Mouse (Mus musculus) erythroid progenitor cell, adult 5-6 weeks (primary cell): ENCODE data around the gene March1. TPM values are rescaled to one million over a fixed set of nuclear protein-coding genes. Genes with fewer than 3 reads are reported as not detected.

ENCODE experiments used
- ATAC-seq: replicated peaks from 2 replicates; pipeline ENCODE4 v1.8.0; 2016; ENCODE audit warnings: moderate number of reproducible peaks, mild to moderate bottlenecking, moderate TSS enrichment, inconsistent platforms; ENCODE audit not compliant: poor library complexity, low FRiP score, severe bottlenecking
- total RNA-seq, 2 experiments: library from RNA; stranded (forward) in 1 of 2; stranded (reverse) in 1 of 2; fragments of 150-400 nt in 1 of 2; fragments of 186-747, 209-891 nt in 1 of 2; gene quantifications; 2 replicates each; pipeline versions ENCODE4 v1.2.3 to v1.2.4; 2015 to 2017; ENCODE audit warnings: low replicate concordance in 2 of 2

March1 gene
- total RNA-seq, 2 experiments from 2014 or later, result 6.3 to 7.4 TPM

DNA sequence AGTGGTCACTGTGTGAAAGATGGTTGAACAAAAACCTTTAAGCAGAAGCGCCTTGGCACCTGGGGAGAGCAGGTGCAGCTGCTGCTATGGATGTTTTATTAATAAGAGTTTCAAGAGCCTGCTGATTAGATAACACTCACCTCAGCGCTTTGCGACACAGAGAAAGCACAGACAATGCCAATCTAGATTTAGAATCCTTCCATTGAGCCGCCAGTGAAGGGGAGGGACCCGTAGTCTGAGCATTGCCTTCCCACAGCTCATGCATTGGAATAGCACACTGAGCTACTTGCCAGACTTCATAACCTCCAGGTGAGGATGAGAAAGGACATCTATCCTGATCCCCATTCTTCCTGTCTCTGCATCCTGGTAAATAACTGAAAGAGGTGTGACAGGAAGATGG, 359.2 kb downstream of the March1 start:
- ATAC-seq, result no peak

DNA sequence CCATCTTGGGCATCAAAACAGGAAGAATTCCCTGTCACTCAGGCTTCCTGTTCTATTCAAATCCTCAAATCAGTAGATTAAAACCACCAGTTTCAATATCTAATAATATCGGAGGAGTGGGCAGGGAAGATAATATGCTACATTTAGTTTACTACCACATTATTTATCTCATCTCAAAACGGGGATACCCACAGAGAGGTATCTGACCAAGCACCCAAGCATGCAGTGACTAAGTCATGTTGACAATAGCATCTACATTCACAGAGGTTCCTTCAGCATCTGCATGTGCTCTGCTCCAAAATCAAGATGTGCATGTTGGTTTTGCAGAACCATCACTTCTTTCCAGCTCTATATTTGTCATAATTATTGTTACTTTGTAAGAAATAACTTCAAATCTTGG, 364.3 kb downstream of the March1 start:
- no peak for ATAC-seq

DNA sequence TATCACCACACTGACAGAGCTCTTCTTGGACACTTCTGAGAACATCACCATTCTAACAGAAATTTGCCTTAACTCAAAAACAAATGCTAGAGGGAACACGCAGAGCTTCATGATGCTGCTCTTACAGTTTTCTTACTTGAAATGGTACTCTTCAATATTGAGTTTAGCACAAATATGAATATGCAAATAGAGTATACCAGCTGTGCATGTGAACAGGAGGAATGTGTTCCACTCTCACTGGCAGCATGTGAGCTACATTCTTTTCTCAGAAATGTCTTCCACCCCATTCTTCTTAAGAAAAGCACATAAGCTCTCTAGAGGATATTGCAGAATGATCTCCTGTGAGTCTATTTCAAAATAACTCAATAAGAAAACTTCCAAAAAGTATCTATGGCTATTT, 370.0 kb downstream of the March1 start:
- no peak for ATAC-seq

DNA sequence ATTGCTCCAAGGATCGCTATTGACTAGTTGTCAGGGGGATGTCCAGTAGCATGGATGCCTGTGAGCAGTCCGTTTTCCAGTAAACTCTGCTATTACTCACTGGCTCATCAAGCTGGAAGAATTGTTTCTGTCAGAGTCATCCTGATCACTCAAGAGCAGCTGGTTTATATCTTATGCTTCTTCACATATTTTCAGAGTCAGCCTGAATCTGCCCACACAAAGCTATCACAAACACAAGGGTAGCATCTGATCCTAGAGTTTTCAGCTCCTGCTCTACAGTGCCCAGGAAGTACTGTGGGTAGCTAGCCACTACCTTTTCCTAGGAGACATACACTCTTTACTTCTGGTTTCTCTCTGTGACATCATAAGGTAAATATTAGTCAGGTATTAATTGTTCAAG, 405.1 kb downstream of the March1 start:
- ATAC-seq, result no peak

DNA sequence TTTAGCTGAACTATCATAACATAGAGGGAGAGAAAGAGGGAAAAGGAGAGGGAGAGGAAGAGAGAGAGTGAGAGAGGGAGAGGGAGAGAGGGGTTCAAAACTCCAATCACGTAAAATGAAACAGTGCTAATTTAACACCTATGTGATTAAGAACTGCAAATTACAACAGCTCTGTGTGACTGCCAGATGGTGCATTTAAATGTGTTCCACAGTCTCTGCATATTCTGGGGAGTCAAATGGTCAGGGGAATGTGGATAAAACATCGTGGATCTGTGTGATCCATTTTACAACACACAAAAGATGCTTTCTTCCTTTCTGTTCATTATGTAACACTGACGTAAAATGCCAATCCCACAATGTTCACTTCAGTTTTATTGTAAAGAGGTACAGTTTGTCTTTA, 416.0 kb downstream of the March1 start:
- no peak for ATAC-seq

DNA sequence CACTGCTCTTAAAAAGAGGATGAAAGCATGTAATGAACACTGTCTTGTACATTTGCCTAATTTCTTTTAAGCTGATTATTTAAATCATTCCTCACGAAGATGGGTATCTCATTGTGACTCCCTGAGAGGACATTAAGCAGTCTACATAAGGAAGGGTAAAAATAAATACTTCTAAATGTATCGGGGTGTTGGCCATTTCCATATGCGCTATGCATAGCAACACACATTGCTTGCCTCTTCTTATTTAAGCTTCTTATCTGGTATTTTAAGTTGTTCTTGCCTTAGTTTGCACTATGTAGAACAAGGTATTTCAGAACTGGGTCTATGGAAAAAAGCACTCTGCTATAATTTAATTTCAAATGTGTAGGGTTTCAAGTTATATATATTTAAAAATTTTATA, 416.7 kb downstream of the March1 start:
- no peak for ATAC-seq

DNA sequence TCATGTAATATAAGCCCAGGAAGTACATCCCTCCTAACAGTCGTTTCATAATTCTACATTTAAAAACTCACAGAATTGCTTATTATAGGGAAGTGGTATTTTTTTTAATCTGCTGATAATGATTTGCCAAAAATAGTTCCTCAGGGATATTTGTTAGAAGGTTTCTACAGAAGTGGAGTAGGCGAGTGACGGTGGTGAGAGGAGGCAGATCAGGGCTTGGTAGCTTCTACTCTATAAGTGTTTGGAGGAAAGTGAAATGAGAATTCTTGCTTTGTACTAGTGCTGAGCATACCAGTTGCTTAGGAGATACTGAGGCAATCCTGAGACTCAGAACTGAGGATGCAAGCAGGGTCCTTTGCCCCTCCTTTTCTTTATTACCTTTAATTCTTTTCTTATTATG, 476.5 kb downstream of the March1 start:
- no peak for ATAC-seq

DNA sequence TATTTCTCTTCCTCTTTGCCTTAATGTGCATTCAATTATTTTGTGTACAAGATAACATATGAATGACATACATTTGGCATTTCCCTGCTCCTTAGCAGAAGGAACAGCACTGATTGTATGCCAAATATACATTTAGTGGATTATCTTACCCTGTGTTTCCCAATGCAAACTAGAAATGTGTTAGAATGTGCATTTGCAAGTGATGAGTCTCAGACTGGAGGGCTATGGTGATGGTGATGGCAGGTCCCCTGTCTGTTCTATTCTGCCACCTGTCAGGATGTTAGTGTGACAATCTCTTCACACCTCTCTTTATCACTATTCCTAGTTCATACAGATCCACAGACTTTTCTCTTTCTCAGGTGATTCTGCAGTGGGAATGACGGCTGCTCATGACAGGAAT, 480.4 kb downstream of the March1 start:
- ATAC-seq, result no peak

DNA sequence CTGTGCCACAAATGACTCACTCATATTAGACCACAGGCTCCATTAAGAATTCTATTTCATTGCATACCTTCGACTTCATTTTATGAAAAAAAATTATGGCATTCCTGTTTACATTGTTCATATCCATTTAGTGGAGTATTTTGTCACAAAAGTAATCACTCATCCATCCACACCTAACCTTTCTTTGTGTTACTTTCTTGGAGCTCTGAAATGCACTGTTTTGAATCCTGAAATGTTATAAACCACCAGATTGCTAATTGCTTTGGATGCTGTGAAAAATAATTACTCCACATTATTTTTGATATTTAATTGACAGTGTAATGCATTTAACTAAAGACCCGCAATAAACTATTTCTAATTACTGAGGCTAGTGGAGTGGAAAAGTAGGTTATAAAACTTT, 501.6 kb downstream of the March1 start:
- ATAC-seq, result no peak

DNA sequence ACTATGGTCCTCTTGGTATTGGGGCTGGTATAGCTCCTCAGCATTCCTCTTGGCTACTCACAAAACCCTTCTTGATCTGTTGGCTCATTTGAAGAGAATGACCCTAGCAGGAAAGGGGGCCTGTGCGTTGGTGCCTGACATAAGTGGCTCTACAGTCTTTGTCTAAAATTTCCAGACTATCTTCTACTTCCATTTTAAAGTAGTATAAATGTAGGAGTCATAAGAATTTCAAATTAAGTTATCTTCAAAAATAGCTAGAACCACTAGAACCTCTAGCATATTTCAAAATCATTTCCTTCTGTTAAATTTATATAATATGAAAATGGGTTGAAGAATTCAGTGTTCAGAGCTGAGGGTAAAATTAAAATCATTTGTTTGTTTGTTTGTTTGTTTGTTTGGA, 541.9 kb downstream of the March1 start:
- no peak for ATAC-seq

DNA sequence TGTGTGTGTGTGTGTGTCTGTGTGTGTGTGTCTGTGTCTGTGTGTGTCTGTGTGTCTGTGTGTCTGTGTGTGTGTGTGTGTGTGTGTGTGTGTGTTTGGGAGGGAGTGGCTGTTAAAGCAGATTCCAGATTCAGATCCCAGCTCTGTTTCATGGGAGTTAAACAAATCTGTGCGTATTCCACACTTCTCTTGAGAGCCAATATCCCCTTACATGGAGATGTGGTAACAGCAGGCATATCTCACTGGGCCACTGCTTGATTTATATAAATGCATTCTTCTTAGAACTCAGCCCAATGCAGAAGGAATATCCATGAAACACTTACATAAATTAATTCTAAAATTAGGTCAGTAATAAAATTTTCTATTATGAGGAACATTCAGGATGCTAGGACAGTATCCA, 549.1 kb downstream of the March1 start:
- ATAC-seq, result no peak

DNA sequence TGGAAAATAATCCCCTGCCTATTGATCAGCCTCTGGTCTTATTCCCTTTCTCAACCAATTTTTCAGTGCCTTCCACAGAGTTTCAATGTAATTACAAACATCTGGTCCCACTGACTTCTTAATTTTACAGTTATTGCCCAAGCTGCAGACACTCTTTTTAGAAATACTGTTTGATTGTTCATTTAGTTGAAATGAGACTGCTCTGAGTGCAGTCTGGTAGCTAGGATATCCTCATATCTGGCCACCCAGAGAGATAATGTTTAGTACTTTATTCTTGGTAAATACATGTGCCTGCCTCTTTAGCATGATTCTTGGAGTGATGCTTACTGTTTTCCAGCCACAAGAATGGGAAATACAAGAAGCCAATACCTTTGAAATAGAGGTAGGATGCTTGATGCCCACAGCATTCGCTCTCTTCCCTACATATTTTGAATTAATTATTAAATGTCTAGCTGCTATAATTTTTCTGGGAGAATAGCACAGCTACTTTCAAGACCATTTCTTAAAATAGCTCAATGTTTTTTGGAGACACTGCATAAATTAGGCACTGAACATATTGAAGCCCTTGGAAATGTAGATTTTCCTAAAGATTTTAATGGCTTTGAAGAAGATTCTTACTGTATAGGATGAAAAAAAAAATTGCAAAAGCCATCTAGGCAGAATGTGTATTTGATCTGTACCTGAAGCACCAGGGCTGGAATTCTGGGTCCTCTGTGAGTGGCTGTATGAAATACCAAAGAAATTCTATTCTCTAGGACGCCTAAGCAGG, 549.9 kb downstream of the March1 start:
- no peak for ATAC-seq

DNA sequence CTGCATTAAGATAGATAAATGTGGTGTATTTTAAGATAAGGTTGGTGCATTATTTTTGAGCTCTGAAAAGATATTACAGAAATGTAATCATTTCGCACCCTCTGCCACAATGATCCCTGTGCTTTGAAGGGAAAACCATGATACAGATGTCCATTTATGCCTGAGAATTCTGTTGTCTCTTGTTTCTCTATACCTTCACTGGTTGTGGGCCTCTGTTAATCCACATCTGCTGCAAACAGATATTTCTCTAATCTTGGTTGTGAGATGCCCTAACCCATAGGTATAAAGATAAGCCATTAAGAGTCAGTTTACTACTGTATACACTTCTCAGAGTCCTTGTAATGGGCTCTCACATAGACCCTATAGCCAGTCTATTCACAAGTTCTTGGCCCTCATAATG, 561.6 kb downstream of the March1 start:
- no peak for ATAC-seq

DNA sequence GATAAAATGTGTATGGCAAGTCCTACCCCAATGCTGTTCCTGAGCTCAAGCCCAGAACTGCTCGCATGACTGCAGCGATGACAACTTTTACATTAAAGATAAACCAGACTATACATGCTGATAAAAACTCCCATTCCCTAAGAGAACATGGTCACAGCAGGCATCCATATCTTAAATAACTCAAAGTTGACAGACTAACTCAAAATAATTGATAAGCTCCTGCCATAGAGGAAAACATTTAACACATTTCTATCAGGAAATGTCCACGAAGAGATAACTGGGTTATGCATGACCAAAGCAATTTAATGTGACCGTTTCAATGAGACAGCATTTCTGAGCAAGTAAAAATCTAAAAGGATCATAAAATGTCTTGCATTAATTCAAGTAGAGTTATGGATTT, 563.6 kb downstream of the March1 start:
- no peak for ATAC-seq

DNA sequence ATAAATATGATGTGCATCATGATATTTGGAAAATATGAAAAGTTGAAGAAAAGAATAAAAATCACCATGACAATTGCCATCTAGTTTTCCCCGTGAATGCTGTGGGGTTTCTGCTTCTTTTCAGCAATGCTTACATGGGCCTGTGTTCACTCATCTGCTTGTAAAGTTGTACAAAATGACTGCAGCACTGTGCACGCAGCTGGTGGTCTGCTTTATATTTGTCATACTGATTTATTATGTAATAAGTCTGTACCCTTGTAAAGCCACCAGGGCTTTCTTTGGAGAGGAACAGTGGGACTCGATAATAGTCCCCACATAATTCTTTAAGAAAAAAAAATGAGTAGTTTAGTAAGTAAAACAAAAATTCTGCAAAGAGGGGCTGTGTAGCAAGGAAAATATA, 564.6 kb downstream of the March1 start:
- ATAC-seq, result no peak

DNA sequence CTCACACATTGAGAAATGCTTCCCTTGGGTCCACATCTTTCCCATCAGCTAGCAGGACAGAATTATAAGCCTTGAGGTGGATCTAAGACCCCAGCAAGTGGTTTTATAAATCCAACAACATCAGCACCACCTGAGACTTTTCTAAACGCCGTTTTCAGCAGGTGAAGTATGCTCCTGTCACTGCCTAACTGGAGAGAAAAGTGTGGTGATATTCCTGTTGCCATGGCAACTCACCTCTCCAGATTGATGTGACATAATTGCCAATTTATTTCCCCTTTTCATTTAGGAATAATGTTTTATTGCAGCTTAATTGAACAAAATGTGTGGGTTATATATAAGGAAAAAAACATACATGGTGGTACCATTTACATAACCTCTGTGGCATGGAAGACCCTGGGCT, 565.8 kb downstream of the March1 start:
- ATAC-seq, result no peak

DNA sequence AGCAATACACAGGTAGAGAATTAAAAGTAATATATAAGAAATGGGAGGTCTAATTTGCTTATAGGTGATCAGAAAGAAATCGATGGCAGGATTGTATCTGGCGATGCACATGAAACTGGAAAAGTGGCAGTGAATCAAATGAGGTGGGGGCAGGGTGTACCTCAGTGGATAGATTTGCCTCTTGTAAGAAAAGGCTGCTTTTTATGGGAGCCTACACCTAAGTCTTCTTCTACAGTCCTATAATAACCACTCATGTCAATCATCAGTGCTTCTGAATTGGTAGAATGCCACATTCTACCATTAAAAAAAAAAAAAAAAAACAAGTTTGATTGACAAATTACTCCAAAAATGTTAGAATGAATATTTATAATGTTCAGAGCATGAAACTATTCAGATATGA, 567.5 kb downstream of the March1 start:
- ATAC-seq, result no peak

DNA sequence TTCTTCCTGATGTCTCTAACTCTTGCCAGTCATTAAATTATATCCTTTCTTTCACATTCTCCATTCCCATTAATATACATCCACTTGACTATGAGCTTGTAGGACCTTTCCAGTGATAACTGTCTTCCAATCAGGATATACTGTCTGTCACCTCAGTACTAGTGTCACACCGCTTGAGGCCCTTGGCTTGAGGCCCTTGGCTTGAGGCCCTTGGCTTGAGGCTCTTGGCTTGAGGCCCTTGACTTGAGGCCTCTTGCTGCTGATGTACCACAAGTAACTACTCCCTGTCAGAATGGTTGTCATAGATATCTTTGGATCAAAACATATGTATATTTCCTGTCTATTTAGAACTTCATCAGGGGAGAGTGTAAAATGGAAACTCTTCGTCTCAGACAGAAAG, 576.7 kb downstream of the March1 start:
- no peak for ATAC-seq

DNA sequence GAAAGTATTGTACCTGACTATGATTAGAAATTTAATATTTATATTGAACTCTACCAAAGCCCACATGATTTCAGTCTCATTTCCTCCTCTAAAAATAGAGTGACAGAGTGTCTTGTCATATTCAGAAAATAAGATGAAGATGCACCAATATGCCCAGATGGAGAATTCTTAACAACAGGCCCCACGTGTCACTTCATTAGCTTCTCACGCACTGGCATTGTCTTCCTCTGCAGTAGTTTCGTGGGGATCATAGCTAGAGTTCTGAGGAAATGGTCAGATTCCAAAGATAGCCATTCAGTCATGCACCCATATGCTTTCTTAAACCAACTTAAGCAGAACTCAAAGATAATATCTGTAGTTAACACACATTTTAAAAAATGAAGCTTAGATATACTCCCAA, 582.5 kb downstream of the March1 start:
- no peak for ATAC-seq

DNA sequence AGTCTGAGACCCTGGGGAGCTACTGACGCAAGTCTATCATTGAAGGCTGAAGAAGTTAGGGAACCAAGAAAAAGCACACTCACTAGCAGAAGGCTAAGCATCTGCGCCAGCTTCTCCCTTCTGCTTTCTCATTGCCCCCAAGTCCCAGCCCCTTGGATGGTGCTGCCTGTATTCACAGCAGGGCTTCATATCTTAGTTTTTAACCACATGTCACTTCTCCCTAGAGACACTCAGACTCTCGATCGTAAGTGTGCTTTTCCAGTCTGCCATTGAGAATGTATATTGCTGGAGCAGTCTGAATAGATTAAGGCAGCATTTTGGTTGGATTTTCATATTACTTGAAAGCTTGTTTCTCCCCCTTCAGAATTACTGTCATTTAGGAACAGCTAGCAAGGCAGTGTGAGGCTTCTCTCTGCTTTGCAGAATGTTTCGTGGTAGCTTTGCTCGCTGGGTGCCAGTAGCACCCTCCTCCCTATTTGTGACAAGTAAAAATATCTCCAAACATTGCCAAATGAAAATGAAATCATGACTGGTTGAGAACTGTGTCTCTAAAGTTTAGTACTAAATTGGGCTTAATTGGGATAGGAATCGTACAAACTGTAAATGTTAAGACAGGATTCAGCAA, 586.2 kb downstream of the March1 start:
- no peak for ATAC-seq

DNA sequence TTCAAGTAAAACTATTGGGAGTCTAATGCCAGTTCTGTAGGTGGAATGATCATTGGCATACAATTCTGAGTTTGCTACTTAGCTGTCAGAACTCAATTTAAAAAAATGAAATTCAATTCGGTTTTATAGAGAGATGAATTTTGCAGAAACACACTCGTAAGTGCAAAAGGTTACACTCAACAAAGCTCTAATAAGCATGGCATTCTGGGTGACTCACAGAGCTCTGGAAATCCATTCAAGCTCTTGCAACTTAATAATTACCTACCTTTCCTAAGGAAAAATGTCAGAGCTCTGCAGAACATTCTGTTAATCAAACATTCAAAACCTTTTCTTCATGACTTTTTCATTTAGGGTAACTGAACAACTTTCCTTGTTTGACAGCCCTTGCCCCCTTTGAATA, 591.9 kb downstream of the March1 start:
- no peak for ATAC-seq

DNA sequence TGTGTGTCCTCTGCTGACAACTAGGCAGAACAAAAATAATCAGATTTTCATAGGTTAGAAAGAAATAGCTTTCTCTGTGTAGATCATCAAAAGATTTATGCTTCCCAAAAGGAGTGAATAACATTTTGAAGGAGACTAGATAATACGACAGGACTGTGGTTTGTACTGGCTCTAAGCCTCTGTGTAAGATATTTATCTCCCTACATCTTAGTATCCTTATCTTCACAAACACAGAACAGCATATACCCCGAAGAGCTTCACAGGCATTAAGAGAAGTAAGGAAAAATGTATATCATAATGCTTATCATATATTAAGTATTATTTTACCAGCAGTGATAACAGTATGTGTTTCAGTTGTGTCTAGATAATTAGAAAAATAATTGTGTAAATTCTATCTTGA, 592.6 kb downstream of the March1 start:
- ATAC-seq, result no peak
